Mouse (Mus musculus): ENCODE measurements at regions not wholly inside any gene's neighbourhood (a gene's known extent, or its start where the extent isn't known, plus 50 kb on each side); places are given as distances from the start of the nearest gene placed in this dataset.

GRCm38 (mm10) chr14:61836965-61837364 is 229.7 kb downstream of the Kcnrg start:
- TF ChIP-seq CTCF (IDR thresholded peaks at IDR 0.05; ENCODE audit: borderline replicate concordance, extremely low read depth, insufficient read depth, insufficient read length) (no peak), POLR2A (IDR thresholded peaks at IDR 0.05; ENCODE audit: borderline replicate concordance, extremely low read depth, insufficient read depth, insufficient read length, poor library complexity, severe bottlenecking) (no peak)

Measured in brain, embryonic 14.5 days (tissue).